Mouse (Mus musculus): ENCODE results near the gene Zbtb16. TPM values are rescaled to one million over a fixed set of nuclear protein-coding genes. Genes with fewer than 3 reads are reported as not detected.
A peak's percentile ranks its signal among the peaks of the same experiment; 100 is the strongest.

The Zbtb16 gene
- 10 to 100 TPM; 33.5 to 62.9 TPM for total RNA-seq (2021)
- long read RNA-seq, experiment 1, transcript Zbtb16-202 (7 exons, 2,505 nt), result major isoform, 6 of 11 reads
- long read RNA-seq, experiment 1, partial matches to known transcripts, result 1 of 11 reads
- long read RNA-seq, experiment 1, other reads (novel, unspliced or antisense), result 4 of 11 reads
- long read RNA-seq, experiment 2, partial matches to known transcripts, result 0 of 3 reads
- long read RNA-seq, experiment 2, other reads (novel, unspliced or antisense), result 2 of 3 reads

DNA sequence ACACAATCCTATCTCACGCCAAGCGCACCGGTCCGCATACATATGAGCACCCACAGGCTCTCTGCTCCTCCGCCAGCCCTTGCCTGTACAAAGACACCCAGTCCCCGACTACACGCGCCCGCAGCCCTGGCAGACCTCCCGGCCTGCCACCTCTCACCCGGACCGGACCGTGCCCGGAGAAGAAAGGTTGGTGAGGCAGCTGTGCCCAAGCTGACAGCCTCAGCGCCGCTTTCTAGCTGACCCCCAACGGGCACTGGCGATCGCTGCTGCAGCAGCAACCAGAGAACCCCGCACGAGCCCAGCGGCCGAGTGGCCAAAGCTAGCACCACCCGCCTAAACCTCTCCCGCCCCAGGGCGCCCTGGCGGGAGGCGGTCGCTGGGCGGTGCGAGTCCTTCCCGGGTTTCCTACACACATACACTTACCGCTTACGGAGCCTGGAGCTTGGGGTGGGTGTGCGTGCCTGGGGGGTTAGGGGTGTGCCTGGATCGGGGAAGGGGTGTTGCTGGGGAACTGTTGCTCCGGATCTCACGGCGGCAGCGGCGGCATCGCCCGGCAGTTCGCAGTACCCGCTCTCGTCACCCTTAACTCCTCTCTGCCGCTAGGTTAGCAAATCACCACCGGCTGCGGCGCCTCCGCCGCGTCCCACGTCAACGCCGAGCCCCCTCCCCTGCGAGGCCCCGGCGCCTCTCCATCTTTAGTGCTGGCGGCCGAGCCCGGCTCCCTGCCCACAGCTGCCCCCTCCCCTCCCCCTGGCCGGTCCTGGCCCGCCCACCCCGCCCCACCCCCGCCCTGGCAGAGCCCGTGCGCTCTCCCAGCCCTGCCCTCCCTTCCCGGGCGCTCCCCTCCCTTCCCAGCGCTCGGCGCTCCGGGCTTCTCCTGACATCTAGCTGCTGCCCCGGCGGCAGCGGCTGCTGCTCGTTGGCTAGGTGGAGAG lies at the start of gene Zbtb16:
TSS of gene Zbtb16 (minus strand) at position 592 of the 935 bp plus-strand sequence.
- DNase-seq, result peak; percentile 89 to 92

DNA sequence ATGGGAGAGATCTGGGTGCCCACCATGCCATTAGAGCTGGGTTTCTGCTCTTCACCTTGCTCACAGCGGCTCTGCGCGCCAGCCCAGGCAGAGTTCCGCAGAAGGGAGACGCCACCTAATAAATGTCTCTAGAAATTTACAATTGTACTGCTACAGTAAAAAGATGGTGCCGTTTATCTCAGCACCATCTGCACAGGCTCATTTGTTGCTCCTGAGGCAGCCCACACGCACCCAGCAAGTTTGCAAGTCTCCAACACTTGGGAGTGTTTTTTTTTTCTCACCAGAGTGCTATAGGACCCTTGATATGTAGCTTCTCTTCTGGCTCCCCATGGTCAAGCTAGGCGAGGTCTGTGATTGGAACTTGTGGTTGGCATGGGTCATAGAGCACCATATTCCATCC lies 36.9 kb upstream of the Zbtb16 start:
- no peak for DNase-seq

GRCm38 (mm10) chr9:48866523-48867121 lies 30.6 kb upstream of the Zbtb16 start:
- DNase-seq, result no peak

DNA sequence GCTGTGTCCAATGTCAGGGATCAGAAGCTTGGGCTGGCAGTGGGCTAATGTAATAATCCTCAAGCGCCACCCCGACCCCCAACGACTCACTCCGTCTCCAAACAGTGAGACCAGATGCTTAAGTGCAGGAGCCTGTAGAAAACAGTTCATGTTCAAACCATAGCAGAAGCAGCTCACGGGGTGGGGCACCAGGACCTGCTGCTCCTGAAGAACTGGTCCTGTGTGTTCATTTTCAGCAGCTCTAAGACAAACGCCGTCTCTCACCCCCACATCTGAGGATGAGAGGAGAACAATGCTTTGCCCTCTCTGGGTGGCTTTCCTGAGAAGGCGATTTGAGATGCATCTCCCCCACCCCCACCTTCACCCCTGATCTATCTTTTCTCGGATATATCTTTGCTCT lies 29.2 kb upstream of the Zbtb16 start:
- DNase-seq, result no peak

DNA sequence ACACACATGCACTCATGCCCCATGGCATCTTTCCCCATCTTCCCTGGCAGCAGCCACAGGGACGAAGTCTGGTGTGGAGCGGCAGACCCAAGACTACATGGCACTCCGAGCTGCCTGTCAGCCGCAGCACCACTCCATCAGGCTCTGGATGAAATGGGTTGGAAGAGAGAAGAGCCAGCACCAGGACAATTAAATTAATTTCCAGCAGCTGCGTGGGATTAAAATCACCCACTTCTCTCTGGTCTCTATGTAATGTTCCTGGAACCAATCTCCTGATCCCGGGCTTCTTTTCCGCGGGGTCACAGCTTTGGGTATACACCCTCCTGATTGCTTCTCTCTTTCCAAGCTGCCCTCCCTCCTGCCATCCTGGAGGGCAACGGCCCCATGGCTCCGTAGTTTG lies 25.5 kb upstream of the Zbtb16 start:
- no peak for DNase-seq

DNA sequence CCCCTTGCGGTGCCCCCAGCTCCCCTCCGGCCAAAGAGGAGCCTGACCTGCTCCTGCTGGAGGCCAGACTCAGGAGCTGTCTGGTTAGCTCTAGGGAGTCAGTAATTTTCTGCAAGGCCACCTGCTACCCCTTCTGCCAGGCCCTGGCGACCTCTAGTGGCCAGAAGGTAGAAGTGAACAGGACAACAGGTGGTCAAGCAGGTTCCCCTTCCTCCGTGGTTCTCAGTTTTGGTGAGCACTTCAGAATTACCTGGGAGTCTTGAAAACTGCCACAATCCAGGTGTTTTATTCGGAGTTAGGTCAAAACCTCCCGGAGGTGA lies 24.5 kb upstream of the Zbtb16 start:
- DNase-seq, result peak; percentile 74 to 82

- DNase-seq, result no peak
Measured at GRCm38 (mm10) chr9:48859828-48860525, 24.0 kb upstream of the Zbtb16 start.

GRCm38 (mm10) chr9:48857944-48858343 lies 21.9 kb upstream of the Zbtb16 start:
- peak in 1 of 2 experiments; percentile 32 for DNase-seq

- no peak for DNase-seq
Measured at GRCm38 (mm10) chr9:48856240-48856639, 20.2 kb upstream of the Zbtb16 start.

DNA sequence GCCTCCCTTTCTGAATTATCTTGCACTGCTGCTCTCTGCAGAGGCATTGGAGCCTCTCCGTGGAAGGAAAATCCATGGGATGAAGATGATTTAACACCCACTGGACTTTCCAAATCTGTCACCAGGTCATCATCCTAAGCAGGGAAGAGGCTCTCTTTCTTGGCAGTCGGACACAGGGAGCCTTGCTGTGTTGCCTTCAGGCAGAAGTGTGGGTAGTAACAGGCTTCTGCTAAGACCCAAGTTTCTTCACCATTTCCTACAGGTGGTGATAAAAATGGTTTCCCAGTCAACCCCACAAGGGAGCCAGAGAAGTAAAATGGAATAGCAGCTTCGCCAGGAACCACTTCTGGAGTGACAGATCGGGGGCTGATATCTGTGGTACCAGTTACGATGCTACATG lies 13.5 kb upstream of the Zbtb16 start:
- no peak for DNase-seq

- DNase-seq, result no peak
Measured at GRCm38 (mm10) chr9:48839568-48839967, 3.5 kb upstream of the Zbtb16 start.

DNA sequence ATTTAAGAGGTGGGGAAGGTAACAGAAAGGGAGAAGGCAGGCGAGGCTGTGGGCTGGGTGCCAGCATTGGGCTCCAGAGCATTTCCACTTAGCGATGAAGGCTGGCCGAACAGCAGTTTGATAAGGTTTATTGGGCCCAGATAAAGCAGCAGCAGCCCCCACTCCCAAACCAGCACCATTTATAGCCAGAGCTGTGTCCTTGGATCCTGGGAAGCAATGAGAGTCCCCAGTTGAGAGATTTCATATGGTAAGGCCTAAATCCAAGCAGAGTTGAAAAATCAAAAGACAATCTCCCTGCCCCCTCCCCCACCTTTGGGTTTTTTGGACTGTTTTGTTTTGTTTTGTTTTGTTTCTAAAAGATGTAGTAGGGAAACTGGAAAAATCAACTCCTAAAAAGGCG lies 2.3 kb upstream of the Zbtb16 start:
- DNase-seq, result no peak

- peak in 1 of 2 experiments; percentile 26 for DNase-seq
Measured at GRCm38 (mm10) chr9:48837181-48837580, 1.2 kb upstream of the Zbtb16 start.

GRCm38 (mm10) chr9:48836566-48836930 lies 526 bp upstream of the Zbtb16 start:
- no peak for DNase-seq

DNA sequence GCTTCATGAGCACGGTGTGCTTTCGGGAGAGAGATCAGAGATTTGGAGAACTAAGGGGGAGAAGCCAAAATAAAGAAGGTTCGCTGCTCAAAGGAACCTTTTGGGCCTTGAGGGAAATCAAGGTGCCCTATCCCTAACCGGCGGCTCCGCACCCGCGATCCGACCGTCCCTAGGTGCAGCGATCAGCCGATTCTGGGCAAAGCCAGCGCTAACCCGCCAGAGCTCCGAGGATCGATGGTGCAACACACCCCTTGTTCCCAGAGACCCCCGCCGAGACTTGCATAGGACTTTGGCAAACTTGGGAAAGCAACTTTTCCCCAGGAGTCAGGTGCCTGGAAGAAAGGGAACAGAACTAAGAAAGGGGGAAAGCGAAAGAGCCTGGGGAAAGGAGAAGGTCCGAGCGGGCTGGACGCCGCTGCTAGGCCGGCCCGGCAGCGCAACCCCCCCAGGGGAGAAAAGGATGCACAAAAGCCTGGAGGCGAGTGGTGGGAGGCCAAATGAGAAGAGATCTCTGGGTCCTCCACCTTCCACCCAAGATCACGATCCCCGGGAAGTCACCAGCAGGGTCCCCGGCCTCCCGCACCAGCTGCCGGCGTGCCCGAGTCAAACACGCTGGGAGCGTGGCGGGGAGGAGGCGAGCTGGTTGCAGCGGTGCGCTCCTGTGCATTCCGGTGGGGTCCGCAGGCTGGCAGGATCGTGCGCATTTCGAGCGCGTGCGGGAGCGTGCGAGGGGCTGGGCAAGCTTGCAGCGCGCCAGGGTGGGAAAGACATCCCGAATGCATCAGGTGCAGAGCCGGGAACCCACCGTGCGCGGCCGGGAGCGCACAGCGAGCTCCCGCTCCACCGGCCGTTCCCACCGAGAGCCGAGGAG lies 1.2 kb downstream of the Zbtb16 start:
- peak; percentile 53 to 66 for DNase-seq

- DNase-seq, result no peak
Measured at GRCm38 (mm10) chr9:48834006-48834405, 2.0 kb downstream of the Zbtb16 start.

- no peak for DNase-seq
Measured at GRCm38 (mm10) chr9:48833493-48833892, 2.5 kb downstream of the Zbtb16 start.

DNA sequence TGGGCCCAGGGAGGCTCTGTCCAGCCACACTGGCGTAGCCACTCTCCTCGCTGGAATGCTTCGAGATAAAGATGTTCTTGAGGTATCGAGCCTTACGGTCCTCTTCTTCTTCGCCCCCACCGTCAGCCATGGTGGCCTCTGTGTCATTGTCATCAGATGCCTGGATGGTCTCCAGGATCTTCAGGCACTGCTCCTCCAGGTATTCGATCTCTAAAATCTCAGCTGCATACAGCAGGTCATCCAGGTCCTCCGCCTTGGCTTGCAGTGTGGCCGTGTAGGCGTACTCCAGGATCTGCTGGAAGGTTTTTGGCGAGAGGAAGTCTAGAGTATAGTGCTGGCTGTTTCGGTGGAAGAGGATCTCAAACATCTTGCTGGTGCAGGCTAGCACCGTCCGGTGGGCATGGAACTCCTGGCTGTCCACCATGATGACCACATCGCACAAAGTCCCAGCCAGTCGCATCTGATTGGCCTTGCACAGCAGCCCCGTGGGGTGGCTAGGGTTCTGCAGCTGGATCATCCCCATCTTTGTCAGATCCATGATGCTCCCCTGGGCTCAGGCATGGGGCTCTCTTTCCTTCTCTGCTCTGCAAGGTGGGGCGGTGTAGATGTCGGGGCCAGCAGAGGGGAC lies 3.4 kb downstream of the Zbtb16 start:
- no peak for DNase-seq

DNA sequence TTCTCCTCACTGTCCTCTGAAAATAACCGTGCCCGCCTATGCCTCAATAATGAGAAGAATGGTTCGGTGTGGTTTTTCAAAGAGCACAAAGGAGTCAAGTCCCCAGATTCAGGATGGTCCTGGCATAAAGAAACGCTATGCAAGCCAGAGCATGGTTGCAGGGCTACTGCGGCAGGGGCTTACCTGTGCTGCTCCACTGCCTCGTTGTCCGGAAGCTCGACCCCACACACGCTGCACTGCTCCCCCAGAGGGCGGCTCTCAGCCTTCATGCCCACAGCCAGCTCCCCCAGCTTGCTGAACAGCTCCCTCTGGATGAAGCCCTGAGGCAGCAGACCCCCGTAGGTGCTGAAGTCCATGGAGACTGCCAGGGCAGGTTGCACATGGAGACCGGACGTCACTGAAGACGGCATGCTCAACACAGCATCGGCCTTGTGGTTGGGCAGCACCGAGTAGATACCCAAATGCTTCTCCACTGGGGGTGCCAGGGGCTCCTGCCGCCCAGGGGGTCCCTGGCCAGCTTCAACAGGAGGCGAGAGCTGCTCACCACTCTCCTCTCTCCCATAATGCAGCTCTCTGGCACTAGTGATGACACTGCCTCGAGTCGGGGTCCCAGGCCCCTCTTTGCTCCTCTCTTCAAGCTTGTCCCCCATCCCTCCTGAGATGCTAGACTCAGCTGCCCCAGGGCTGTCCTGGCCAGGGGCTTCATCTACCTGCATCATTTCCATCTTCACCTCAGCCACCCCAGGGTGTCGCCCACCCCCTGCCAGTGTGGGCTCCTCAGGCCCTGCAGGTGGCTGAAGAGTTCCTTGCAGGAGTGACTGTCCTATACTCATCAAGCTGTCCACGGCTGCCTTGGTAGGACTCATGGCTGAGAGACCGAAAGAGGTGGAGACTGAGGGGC lies 4.2 kb downstream of the Zbtb16 start:
- no peak for DNase-seq

DNA sequence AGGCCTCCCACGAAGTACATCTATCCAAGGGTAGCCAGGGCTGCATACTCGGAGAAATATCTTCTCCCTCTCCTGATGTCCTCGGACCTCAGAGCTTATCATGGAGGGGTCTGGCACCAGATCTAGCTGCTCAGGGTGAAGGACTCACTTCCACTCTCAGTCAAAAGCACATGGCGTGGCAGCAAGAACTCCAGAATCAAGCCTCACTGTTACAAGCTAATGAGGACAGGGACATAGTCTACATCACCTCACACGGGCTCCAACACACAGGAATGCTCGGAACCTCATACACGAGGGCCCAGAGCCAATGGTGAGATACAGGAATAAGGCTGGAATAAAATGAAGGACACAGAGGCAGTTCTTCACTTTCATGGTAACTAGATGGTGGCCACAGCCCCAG lies 7.2 kb downstream of the Zbtb16 start:
- DNase-seq, result no peak
